8 mouse cellular contexts compared by ENCODE assay signal in the genomic region with DNA sequence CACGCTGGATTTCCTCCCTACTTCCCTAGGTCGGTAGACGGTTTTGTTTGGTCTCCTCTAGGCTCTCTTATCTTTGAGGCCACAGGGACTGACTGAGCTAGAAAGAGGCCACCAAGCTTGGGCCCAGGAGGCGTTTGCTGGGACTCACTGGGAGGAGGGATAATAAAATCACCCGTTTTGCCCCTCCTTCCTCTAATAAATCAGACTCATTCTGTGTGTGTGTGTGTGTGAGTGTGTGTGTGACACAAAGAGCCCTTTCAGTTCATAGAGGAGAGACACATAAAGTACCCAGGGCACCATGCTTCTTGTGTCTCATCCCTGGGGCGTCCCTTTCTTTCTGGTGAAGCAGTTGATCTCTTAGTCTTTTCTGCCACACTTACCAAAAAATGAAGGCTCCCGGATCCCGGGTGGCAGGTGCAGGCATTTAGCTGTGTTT. TPM values are rescaled to one million over a fixed set of nuclear protein-coding genes. Genes with fewer than 3 reads are reported as not detected.
DNase-seq lines count a peak whose midpoint lies in the region; ATAC-seq and TF ChIP-seq lines count a peak whose summit lies in the region.

No protein-coding gene starts in this region.

- peak overlapping the region; percentile 72 for H3K4me3 ChIP-seq in embryonic facial prominence, embryonic 11.5 days (ENCODE audit: low read depth, low read length)
- H3K4me3 ChIP-seq in hindbrain, embryonic 14.5 days (replicated peaks; ENCODE audit: low read length): peak overlapping the region; percentile 82
- H3K4me3 ChIP-seq in liver, postnatal 0 days (ENCODE audit: low read depth, low read length): peak overlapping the region; percentile 63
- peak overlapping the region; percentile 83 for H3K4me3 ChIP-seq in small intestine, adult 2 months (ENCODE audit: low read depth, low read length)

- H3K27me3 ChIP-seq in embryonic facial prominence, embryonic 11.5 days (ENCODE audit: control insufficient read depth, insufficient read depth, low read length): no peaks in the 10 kb centered on the region
- no peaks in the 10 kb centered on the region for H3K27me3 ChIP-seq in hindbrain, embryonic 14.5 days (ENCODE audit: control insufficient read depth, insufficient read depth, low read length)
- H3K27me3 ChIP-seq in liver, postnatal 0 days (ENCODE audit: insufficient read depth, low read length): no peaks in the 10 kb centered on the region
- no peaks in the 10 kb centered on the region for H3K27me3 ChIP-seq in small intestine, adult 2 months (ENCODE audit: control insufficient read depth, insufficient read depth, low read length)

- no peaks in the 10 kb centered on the region for H3K36me3 ChIP-seq in embryonic facial prominence, embryonic 11.5 days (replicated peaks; ENCODE audit: control insufficient read depth, insufficient read depth, low read depth, low read length)
- no peaks in the 10 kb centered on the region for H3K36me3 ChIP-seq in hindbrain, embryonic 14.5 days (replicated peaks; ENCODE audit: control insufficient read depth, insufficient read depth)
- H3K36me3 ChIP-seq in liver, postnatal 0 days (replicated peaks; ENCODE audit: insufficient read depth, low read length): no peaks in the 10 kb centered on the region
- H3K36me3 ChIP-seq in small intestine, adult 2 months (ENCODE audit: control insufficient read depth, insufficient read depth, low read length): no peaks in the 10 kb centered on the region

- peak; percentile 41 for DNase-seq in layer of hippocampus, adult 11-12 months (ENCODE audit: low spot score)
- DNase-seq in layer of hippocampus, adult 9-10 months (ENCODE audit: low spot score): no peak
- DNase-seq in adipocyte (ENCODE audit: low spot score): peak; percentile 6
- DNase-seq in embryonic facial prominence, embryonic 11.5 days (ENCODE audit: low spot score): no peak
- DNase-seq in hindbrain, embryonic 14.5 days (ENCODE audit: low spot score): peak; percentile 56
- peak; percentile 19 for DNase-seq in liver, postnatal 0 days
- DNase-seq in right cerebral cortex, postnatal 10 days (ENCODE audit: low spot score in 2 of 2): no peak

- no peak overlapping the region for H3K27ac ChIP-seq in embryonic facial prominence, embryonic 11.5 days (replicated peaks; ENCODE audit: low read depth, low read length)
- H3K27ac ChIP-seq in hindbrain, embryonic 14.5 days: peak overlapping the region; percentile 94
- H3K27ac ChIP-seq in liver, postnatal 0 days (ENCODE audit: low read depth): peak overlapping the region; percentile 49; the same call in 1 of the 2 replicates
- 0 out of 2 replicates have a peak overlapping the region, but pooled peaks have one; percentile 21 for H3K27ac ChIP-seq in small intestine, adult 2 months (ENCODE audit: insufficient read depth, low read depth, low read length)

- ATAC-seq in embryonic facial prominence, embryonic 11.5 days (replicated peaks; ENCODE audit: insufficient number of reproducible peaks, low FRiP score, low TSS enrichment, low read depth): no peak
- peak; percentile 9; the same call in 1 of the 2 replicates for ATAC-seq in hindbrain, embryonic 14.5 days (ENCODE audit: low FRiP score)
- ATAC-seq in liver, postnatal 0 days: peak; percentile 24; the same call in 1 of the 2 replicates

- H3K4me2 ChIP-seq in embryonic facial prominence, embryonic 11.5 days (ENCODE audit: low read depth, low read length): peak overlapping the region; percentile 72
- H3K4me2 ChIP-seq in hindbrain, embryonic 14.5 days (replicated peaks): peak overlapping the region; percentile 93
- H3K4me2 ChIP-seq in liver, postnatal 0 days (ENCODE audit: low read depth, low read length): peak overlapping the region; percentile 99

- H3K9ac ChIP-seq in embryonic facial prominence, embryonic 11.5 days (replicated peaks; ENCODE audit: low read length): peak overlapping the region; percentile 91
- H3K9ac ChIP-seq in hindbrain, embryonic 14.5 days: peak overlapping the region; percentile 84
- peak overlapping the region; percentile 78; the same call in 1 of the 2 replicates for H3K9ac ChIP-seq in liver, postnatal 0 days (replicated peaks)

- no peaks in the 10 kb centered on the region for H3K9me3 ChIP-seq in embryonic facial prominence, embryonic 11.5 days (replicated peaks; ENCODE audit: control insufficient read depth, low read length)
- H3K9me3 ChIP-seq in hindbrain, embryonic 14.5 days (ENCODE audit: control insufficient read depth, low read length): no peaks in the 10 kb centered on the region
- no peaks in the 10 kb centered on the region for H3K9me3 ChIP-seq in liver, postnatal 0 days (ENCODE audit: low read length)

- no peak for TF ChIP-seq POLR2A in small intestine, adult 2 months (IDR thresholded peaks at IDR 0.05; ENCODE audit: low read depth, low read length)

- TF ChIP-seq CTCF in liver, postnatal 0 days (IDR thresholded peaks at IDR 0.05; ENCODE audit: low read depth): no peak
- no peak for TF ChIP-seq CTCF in small intestine, adult 2 months (IDR thresholded peaks at IDR 0.05; ENCODE audit: extremely low read depth, insufficient read length, insufficient replicate concordance, low read depth, low read length)

- TF ChIP-seq EP300 in liver, postnatal 0 days (IDR thresholded peaks at IDR 0.05; ENCODE audit: low read depth): no peak

- WGBS in embryonic facial prominence, embryonic 11.5 days: 1% methylated on average over 8 of the region's 8 CpGs
- WGBS in hindbrain, embryonic 14.5 days: 2% methylated on average over 8 of the region's 8 CpGs
- WGBS in liver, postnatal 0 days (ENCODE audit: insufficient replicate concordance): 9% methylated on average over 8 of the region's 8 CpGs
- 7% methylated on average over 8 of the region's 8 CpGs for WGBS in small intestine, adult 2 months

- H3K4me1 ChIP-seq in embryonic facial prominence, embryonic 11.5 days (ENCODE audit: control insufficient read depth, insufficient read depth, low read length): no peaks in the 10 kb centered on the region
- peaks cover 51% of the 10 kb centered on the region for H3K4me1 ChIP-seq in hindbrain, embryonic 14.5 days (replicated peaks; ENCODE audit: control insufficient read depth, insufficient read depth, low read length)
- H3K4me1 ChIP-seq in liver, postnatal 0 days (ENCODE audit: insufficient read depth): peaks cover 15% of the 10 kb centered on the region; the same call in 1 of the 2 replicates
- peaks cover 2% of the 10 kb centered on the region; the same call in 1 of the 2 replicates for H3K4me1 ChIP-seq in small intestine, adult 2 months (ENCODE audit: control insufficient read depth, insufficient read depth, insufficient read length, low read length)

RNA-seq across cellular contexts. Expression of a gene that starts 2.1 kb away (rescaled TPM):
- 34.9 and 38.9 TPM in 2 replicates for polyA plus RNA-seq in embryonic facial prominence, embryonic 11.5 days (2014; fragmentation: Nextera tagmentation; extraction: Ambion mirVana)
- 105 and 112 TPM in 2 replicates for polyA plus RNA-seq in hindbrain, embryonic 14.5 days (2014; fragmentation: Nextera tagmentation; extraction: Ambion mirVana)
- 6.5 and 6.8 TPM in 2 replicates for polyA plus RNA-seq in liver, postnatal 0 days (2015; fragmentation: Nextera tagmentation; extraction: Ambion mirVana)
- polyA plus RNA-seq in small intestine, adult 2 months (2012; rRNA removed): 4.6 and 7.3 TPM in 2 replicates

Comparison
In these comparisons a context has a peak if more than half of its experiments do, and no peak if none do; other contexts are left out.
1. DNase-seq: peak in layer of hippocampus, adult 11-12 months (single experiment), adipocyte (single experiment), hindbrain, embryonic 14.5 days (single experiment) and liver, postnatal 0 days (single experiment); none in layer of hippocampus, adult 9-10 months (single experiment), embryonic facial prominence, embryonic 11.5 days (single experiment) and right cerebral cortex, postnatal 10 days (0 of 2).
2. Peak in every context shown above with its lines, with median percentiles within 50 percentile points of each other: H3K4me2 ChIP-seq, H3K4me3 ChIP-seq and H3K9ac ChIP-seq.